Mouse (Mus musculus) brain, embryonic 14.5 days (tissue): Measurements from ENCODE around the gene Dach1.

Experiments
- CTCF ChIP-seq: fragments of 200-500 bp; IDR thresholded peaks from 2 replicates; pipeline ENCODE4 v1.5.1; 2012; ENCODE audit warnings: inconsistent platforms, mild to moderate bottlenecking, moderate library complexity, borderline replicate concordance; ENCODE audit not compliant: insufficient read depth, insufficient read length; ENCODE audit errors: extremely low read depth
- POLR2A ChIP-seq: fragments of 200-500 bp; IDR thresholded peaks from 2 replicates; pipeline ENCODE4 v1.6.1; 2012; ENCODE audit warnings: mild to moderate bottlenecking, inconsistent platforms, borderline replicate concordance; ENCODE audit not compliant: poor library complexity, insufficient read depth, insufficient read length, severe bottlenecking; ENCODE audit errors: extremely low read depth

DNA sequence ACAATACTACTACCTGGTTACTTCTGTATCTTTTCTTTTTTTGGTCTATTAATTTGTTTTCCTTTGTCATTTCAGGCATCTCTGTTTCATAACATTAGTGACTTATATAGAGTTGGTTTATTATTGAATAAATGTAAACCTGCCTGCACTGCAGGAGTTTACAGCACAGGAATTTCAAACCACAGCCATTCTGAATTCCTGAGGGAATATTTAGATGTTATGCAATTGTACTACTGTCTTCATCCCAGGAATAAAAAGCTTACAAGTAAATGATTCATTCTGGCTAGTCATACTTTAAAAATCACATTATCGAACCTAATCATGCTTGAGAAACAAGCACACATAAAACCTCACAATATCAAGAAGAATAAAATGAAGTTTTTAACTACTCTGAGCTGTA lies 213.2 kb downstream of the Dach1 start:
- no peak for TF ChIP-seq CTCF
- no peak for TF ChIP-seq POLR2A
